Mouse (Mus musculus): ENCODE measurements around the gene Oaz3.

GRCm38 (mm10) chr3:94388047-94388446 is 55.7 kb downstream of the Oaz3 start:
- TF ChIP-seq CTCF (IDR thresholded peaks at IDR 0.05; ENCODE audit: control insufficient read depth, insufficient read depth, insufficient read length) (no peak), USF1 (IDR thresholded peaks at IDR 0.05; ENCODE audit: low read depth) (no peak), MAX (IDR thresholded peaks at IDR 0.05) (no peak), CEBPB (IDR thresholded peaks at IDR 0.05; ENCODE audit: low read depth) (no peak), MYOG (IDR thresholded peaks at IDR 0.05; ENCODE audit: control insufficient read depth, extremely low read depth, insufficient read length) (no peak), MYOD1 (IDR thresholded peaks at IDR 0.05; ENCODE audit: control insufficient read depth, insufficient read length, low read depth) (no peak)
